Mouse (Mus musculus) kidney, embryonic 14.5 days (tissue): ENCODE measurements around the gene Bri3. TPM values are rescaled to one million over a fixed set of nuclear protein-coding genes. Genes with fewer than 3 reads are reported as not detected.

ENCODE experiments used
- ATAC-seq: fragments of 200-750 bp; cut with Nextera tagmentation; 2 replicates; pipeline ENCODE4 v1.8.0; 2017; ENCODE audit warnings: moderate number of reproducible peaks, mild to moderate bottlenecking, moderate TSS enrichment, moderate library complexity; ENCODE audit not compliant: low FRiP score, low TSS enrichment
- H3K27ac ChIP-seq: fragments of 300-500 bp; sonication (generic); 2 replicates; pipeline ENCODE4 v1.5.1; 2014; ENCODE audit warnings: low read depth, mild to moderate bottlenecking, low read length, moderate library complexity, mixed read lengths
- H3K27me3 ChIP-seq: fragments of 300-500 bp; sonication (generic); 2 replicates; pipeline ENCODE4 v1.6.1; 2014; ENCODE audit warnings: mild to moderate bottlenecking, low read length; ENCODE audit not compliant: control insufficient read depth, insufficient read depth
- H3K36me3 ChIP-seq: fragments of 300-500 bp; sonication (generic); 2 replicates; pipeline ENCODE4 v1.6.1; 2014; ENCODE audit warnings: low read length, mixed read lengths; ENCODE audit not compliant: control insufficient read depth, insufficient read depth
- H3K4me1 ChIP-seq: fragments of 300-500 bp; sonication (generic); 2 replicates; pipeline ENCODE4 v1.6.1; 2014; ENCODE audit warnings: low read length, mixed read lengths; ENCODE audit not compliant: control insufficient read depth, insufficient read depth
- H3K4me2 ChIP-seq: fragments of 300-500 bp; sonication (generic); replicated peaks from 2 replicates; pipeline ENCODE4 v1.6.1; 2014; ENCODE audit warnings: low read depth, mild to moderate bottlenecking, low read length
- H3K4me3 ChIP-seq: fragments of 300-500 bp; sonication (generic); 2 replicates; pipeline ENCODE4 v1.5.1; 2014; ENCODE audit warnings: mild to moderate bottlenecking, low read length
- H3K9ac ChIP-seq: fragments of 300-500 bp; sonication (generic); 2 replicates; pipeline ENCODE4 v1.6.1; 2014; ENCODE audit warnings: low read depth, mild to moderate bottlenecking, low read length, moderate library complexity
- H3K9me3 ChIP-seq: fragments of 300-500 bp; sonication (generic); 2 replicates; pipeline ENCODE4 v1.6.1; 2016; ENCODE audit warnings: low read length; ENCODE audit not compliant: control insufficient read depth
- WGBS: fragments of 180-500 bp; shearing (Covaris S2); extraction: QIAGEN DNeasy Blood & Tissue Kit; methylation state at CpG from one replicate; pipeline ENCODE4 v1.1.7; 2014; 5-methylcytosine and 5-hydroxymethylcytosine counted together
- polyA plus RNA-seq: library from polyadenylated mRNA; unstranded; fragments of >200 nt; fragmentation: Nextera tagmentation; extraction: Ambion mirVana; gene quantifications from 2 replicates; pipeline ENCODE4 v1.2.1, GENCODE M21; 2014

The Bri3 gene
- polyA plus RNA-seq, 1 experiment from 2014 or later, result 136 TPM

DNA sequence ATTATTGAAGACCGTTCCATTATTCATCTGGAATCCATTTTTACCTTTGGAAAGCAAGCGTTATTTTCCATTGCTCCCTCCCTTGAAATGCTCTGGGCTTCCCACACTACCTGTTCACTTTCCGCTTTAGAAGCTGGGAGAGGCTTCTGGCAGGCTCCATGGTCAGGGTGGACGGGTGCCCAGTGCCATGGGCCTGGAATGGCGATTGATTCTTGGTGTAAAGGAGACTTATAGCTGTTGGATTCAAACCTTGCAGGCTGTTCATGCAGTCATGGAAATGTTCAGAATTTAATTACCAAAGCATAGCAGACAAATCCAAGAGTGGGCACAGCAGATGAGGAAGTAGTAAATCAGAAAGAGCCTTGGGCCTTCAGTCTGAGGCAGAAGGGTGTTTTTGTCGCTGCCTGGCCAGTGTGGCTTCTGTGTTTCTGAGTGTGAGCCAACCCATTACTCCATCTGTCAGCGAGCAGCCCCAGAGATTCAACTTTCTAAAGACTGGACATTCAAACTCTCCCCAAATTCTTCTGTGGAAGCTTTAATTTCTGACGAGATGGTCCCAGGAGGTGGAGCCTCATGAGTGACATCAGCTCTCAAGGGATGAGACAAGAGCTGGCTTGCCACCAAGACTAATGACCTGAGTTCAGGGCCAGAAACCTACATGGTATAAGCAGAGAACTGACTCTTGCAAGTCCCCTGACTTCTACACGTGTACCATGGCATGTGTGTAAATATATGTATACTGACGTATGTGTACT is 195.2 kb downstream of the Bri3 start:
- Histone ChIP-seq H3K27ac (no peak overlapping the region), H3K9me3 (no peaks in the 10 kb centered on the region), H3K9ac (no peak overlapping the region), H3K27me3 (no peaks in the 10 kb centered on the region), H3K4me2 (no peak overlapping the region), H3K4me1 (no peaks in the 10 kb centered on the region), H3K4me3 (no peak overlapping the region), H3K36me3 (no peaks in the 10 kb centered on the region)
- ATAC-seq, result no peak
- WGBS, result 71% methylated on average over 10 of the region's 10 CpGs

DNA sequence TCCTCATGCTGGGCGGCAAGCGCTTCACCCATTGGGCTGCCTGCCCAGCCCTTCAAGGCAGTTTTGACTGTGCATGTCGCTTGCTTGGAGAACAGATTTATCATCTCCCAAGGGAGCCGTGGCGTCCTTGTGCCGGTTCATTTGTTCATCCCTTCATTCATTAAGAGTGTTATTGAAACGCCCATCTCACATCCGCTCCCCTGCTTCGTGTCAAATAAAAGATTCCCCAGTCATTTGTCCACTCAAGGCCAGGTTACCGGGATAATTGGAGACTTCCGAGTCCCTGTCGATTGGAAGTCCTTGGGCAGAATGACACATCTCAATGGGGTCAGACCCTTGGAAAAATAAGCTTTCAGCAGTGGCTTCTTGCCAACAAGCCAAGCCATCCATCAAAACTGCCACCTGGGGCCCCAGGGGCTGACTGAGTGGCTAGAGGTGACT is 197.6 kb downstream of the Bri3 start:
- Histone ChIP-seq H3K27ac (no peak overlapping the region), H3K9ac (no peak overlapping the region), H3K4me1 (no peaks in the 10 kb centered on the region), H3K4me2 (no peak overlapping the region), H3K36me3 (no peaks in the 10 kb centered on the region), H3K9me3 (no peaks in the 10 kb centered on the region), H3K27me3 (no peaks in the 10 kb centered on the region), H3K4me3 (no peak overlapping the region)
- ATAC-seq, result no peak
- WGBS, result 45% methylated on average over 12 of the region's 12 CpGs

DNA sequence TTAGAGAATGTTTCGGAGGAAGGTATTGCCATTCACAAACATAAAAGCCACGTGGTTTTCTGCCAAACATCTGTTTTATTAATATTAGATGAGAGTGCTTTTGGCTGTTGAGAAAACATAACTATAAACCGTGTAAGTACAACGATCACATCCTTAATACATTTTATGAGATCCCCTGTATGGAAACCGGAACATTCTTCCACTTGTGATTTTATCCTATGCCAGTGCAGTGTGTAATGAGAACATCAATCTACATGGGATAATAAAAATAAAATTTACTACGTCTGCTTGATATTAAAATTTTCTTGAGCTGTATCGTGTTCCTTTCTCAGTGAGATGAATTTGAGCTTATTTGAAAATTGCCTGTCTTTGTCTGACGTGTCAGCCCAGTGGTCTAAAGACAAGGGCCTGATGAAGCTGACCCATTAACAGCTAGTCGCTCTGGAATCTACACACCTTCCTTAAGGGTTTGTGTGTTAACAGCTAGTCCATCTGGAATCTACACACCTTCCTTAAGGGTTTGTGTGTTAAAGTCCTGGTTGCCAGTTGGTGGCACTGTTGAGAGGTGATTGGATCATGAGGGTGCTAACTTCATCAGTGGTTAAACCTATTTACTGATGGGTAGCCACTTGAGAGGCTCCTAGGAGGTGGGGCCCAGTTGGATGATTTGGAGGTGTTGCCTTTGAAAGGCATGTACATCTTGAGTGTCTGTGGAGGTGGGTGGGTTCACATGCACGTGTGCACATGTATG is 202.4 kb downstream of the Bri3 start:
- Histone ChIP-seq H3K36me3 (no peaks in the 10 kb centered on the region), H3K4me3 (no peak overlapping the region), H3K27me3 (no peaks in the 10 kb centered on the region), H3K4me1 (no peaks in the 10 kb centered on the region), H3K9ac (no peak overlapping the region), H3K4me2 (no peak overlapping the region), H3K9me3 (no peaks in the 10 kb centered on the region), H3K27ac (no peak overlapping the region)
- 84% methylated on average over 10 of the region's 10 CpGs for WGBS
- ATAC-seq, result no peak

GRCm38 (mm10) chr5:144447226-144447616 is 203.0 kb downstream of the Bri3 start:
- ATAC-seq, result no peak

DNA sequence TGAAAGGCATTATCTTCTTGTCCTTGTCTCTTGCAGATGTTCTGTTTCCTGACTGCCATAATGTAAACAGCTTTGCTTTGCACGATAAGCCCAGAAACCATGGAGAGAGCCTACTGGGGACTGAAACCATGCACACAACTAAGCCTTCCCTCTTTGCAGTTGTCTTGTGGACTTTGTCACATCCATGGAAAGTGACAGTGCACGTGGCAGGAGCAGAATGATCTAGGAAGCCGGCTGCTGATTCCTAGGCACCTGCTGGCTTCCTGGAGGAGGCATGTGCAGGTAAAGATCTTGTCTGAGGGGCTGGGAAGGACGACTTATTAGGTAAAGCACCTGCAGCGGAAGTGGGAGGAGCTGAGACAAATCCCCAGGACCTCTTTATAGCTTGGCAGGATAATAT is 203.7 kb downstream of the Bri3 start:
- no peak overlapping the region for H3K27ac ChIP-seq
- H3K27me3 ChIP-seq, result no peaks in the 10 kb centered on the region
- ATAC-seq, result no peak
- no peaks in the 10 kb centered on the region for H3K4me1 ChIP-seq
- no peaks in the 10 kb centered on the region for H3K9me3 ChIP-seq
- H3K9ac ChIP-seq, result no peak overlapping the region
- 58% methylated on average over 5 of the region's 5 CpGs for WGBS
- H3K36me3 ChIP-seq, result no peaks in the 10 kb centered on the region
- H3K4me2 ChIP-seq, result no peak overlapping the region
- H3K4me3 ChIP-seq, result no peak overlapping the region

More at GRCm38 (mm10) chr5:144447226-144447616, 203.0 kb downstream of the Bri3 start:
- no peak overlapping the region for H3K27ac ChIP-seq
- no peaks in the 10 kb centered on the region for H3K4me1 ChIP-seq
- H3K27me3 ChIP-seq, result no peaks in the 10 kb centered on the region
- no peak overlapping the region for H3K4me2 ChIP-seq
- no peaks in the 10 kb centered on the region for H3K9me3 ChIP-seq
- H3K4me3 ChIP-seq, result no peak overlapping the region
- 65% methylated on average over 8 of the region's 8 CpGs for WGBS
- H3K9ac ChIP-seq, result no peak overlapping the region
- H3K36me3 ChIP-seq, result no peaks in the 10 kb centered on the region

DNA sequence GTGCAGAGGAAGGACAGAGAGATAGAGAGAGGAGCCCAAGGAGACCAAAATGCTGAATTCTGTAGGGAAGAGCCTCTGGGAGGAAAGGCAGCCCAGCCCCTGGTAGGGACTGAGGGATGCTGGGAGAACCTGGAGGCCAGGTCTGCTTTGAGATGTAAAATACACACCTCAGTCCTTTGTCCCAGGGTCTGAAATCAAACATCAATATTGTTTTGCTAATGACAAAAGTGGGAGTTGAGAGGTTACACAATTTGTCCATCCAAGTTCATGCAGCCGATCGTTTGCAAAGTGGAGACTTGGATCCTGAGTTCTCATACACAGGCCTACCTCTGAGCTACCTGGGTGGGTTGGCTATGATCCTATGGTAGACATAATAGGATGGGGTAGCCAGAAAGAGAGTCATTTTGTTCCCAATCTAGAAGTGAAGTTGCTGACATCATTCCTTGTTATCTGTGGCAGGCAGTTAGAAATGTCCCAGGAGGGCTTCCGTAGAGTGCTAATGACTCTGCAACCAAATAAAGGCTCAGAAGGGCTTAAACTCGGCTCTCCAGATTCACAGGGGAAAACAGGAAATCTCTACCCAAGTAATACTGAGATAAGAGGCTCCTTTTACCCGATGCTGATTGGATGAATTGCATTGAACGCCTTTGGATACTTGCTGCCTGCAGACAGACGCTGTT is 208.7 kb downstream of the Bri3 start:
- Histone ChIP-seq H3K4me2 (no peak overlapping the region), H3K36me3 (no peaks in the 10 kb centered on the region), H3K9ac (no peak overlapping the region), H3K4me1 (no peaks in the 10 kb centered on the region), H3K4me3 (no peak overlapping the region), H3K27me3 (no peaks in the 10 kb centered on the region), H3K27ac (no peak overlapping the region), H3K9me3 (no peaks in the 10 kb centered on the region)
- ATAC-seq, result no peak
- 75% methylated on average over 7 of the region's 7 CpGs for WGBS

DNA sequence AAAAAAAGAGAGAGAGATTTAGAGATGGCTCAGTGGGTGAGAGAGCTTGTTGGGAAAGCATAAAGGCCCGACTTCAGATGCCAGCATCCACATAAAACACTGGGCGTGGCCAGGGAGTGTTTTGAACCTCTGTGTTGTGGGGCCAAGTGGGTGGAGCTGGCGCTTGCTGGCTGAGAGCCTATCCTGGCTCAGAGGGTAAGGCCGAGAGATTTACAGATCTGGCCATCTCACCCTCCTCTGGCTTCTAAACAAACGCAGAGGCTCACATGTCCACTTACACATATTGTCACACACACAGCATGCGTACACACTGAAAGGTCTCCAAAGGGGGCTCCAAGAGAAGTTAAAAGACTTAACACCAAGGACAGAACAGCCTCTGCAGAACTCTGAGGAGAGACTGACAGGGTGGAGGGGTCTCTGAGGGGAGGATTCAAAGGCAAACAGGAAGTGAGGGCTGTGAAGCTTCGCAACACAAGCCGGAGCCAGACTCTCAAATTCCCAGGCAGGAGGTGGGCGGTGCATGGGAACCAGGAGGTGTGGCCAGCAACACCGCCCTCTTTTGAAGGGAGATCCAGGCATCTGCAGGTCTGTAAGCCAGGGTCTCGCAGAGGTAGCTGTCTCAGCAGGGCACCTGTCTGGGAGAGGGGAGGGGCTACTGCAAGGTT is 213.5 kb downstream of the Bri3 start:
- no peaks in the 10 kb centered on the region for H3K4me1 ChIP-seq
- H3K9me3 ChIP-seq, result no peaks in the 10 kb centered on the region
- peak overlapping the region; percentile 6; the same call in 1 of the 2 replicates for H3K4me3 ChIP-seq
- H3K36me3 ChIP-seq, result no peaks in the 10 kb centered on the region
- WGBS, result 2% methylated on average over 11 of the region's 11 CpGs
- peak overlapping the region; percentile 42 for H3K4me2 ChIP-seq
- 0 out of 2 replicates have a peak overlapping the region, but pooled peaks have one; percentile 20 for H3K9ac ChIP-seq
- H3K27me3 ChIP-seq, result no peaks in the 10 kb centered on the region
- H3K27ac ChIP-seq, result no peak overlapping the region
- ATAC-seq, result peak; percentile 91

- Histone ChIP-seq H3K9me3 (no peaks in the 10 kb centered on the region), H3K27me3 (no peaks in the 10 kb centered on the region), H3K4me1 (no peaks in the 10 kb centered on the region), H3K4me3 (no peak overlapping the region), H3K9ac (no peak overlapping the region), H3K36me3 (no peaks in the 10 kb centered on the region), H3K27ac (no peak overlapping the region), H3K4me2 (no peak overlapping the region)
- WGBS, result 48% methylated on average over 6 of the region's 6 CpGs
- ATAC-seq, result no peak
Observed at GRCm38 (mm10) chr5:144466987-144467386, 222.8 kb downstream of the Bri3 start.
